In genomic region chr3:108963278-108963677, GRCm38 (mm10) we compare ENCODE assay signal across 20 mouse cellular contexts. TPM values are rescaled to one million over a fixed set of nuclear protein-coding genes. Genes with fewer than 3 reads are reported as not detected.
"Had no signal": no experiment of that assay in that cellular context is flagged by ENCODE, and none has a peak within 500 bp of the region (broad histone marks: within the 10 kb centered on the region; RNA-seq: fewer than 3 reads in every experiment).

No protein-coding gene starts in this region.

- H3K27me3 ChIP-seq: liver, embryonic 13.5 days; liver, embryonic 15.5 days; lung, embryonic 15.5 days; midbrain, embryonic 12.5 days; neural tube, embryonic 12.5 days; stomach, embryonic 15.5 days had no signal

- H3K4me1 ChIP-seq: liver, embryonic 15.5 days had no signal

- H3K4me2 ChIP-seq: liver, embryonic 13.5 days; liver, embryonic 15.5 days; lung, embryonic 15.5 days; midbrain, embryonic 12.5 days; neural tube, embryonic 12.5 days; stomach, embryonic 15.5 days had no signal

- ATAC-seq: liver, postnatal 0 days; lung, postnatal 0 days had no signal

- H3K9ac ChIP-seq: liver, embryonic 13.5 days; liver, embryonic 15.5 days; liver, postnatal 0 days; lung, embryonic 15.5 days; midbrain, embryonic 12.5 days; neural tube, embryonic 12.5 days; stomach, embryonic 15.5 days had no signal

- H3K9me3 ChIP-seq: liver, embryonic 13.5 days; liver, embryonic 15.5 days; lung, embryonic 15.5 days; megakaryocyte, embryonic 14.5 days; midbrain, embryonic 12.5 days; neural tube, embryonic 12.5 days; stomach, embryonic 15.5 days had no signal

- H3K4me3 ChIP-seq: liver, embryonic 13.5 days; liver, embryonic 15.5 days; lung, embryonic 15.5 days; megakaryocyte, embryonic 14.5 days; midbrain, embryonic 12.5 days; neural tube, embryonic 12.5 days; stomach, embryonic 15.5 days had no signal

- H3K36me3 ChIP-seq: liver, embryonic 13.5 days; liver, embryonic 15.5 days; lung, embryonic 15.5 days; midbrain, embryonic 12.5 days; neural tube, embryonic 12.5 days; stomach, embryonic 15.5 days had no signal

- H3K27ac ChIP-seq: liver, embryonic 13.5 days; liver, embryonic 15.5 days; lung, embryonic 15.5 days; macrophage; midbrain, embryonic 12.5 days; neural tube, embryonic 12.5 days; stomach, embryonic 15.5 days; stomach, postnatal 0 days had no signal

- DNase-seq: liver, embryonic 13.5 days; liver, postnatal 0 days; lung, adult 2 months; lung, postnatal 14 days; lung, postnatal 36 days; midbrain, embryonic 14.5 days; right cerebral cortex, postnatal 14 days had no signal

RNA-seq across cellular contexts. Expression of gene Gm9857, which starts 23.0 kb away (rescaled TPM):
- polyA plus RNA-seq: liver, embryonic 13.5 days; liver, embryonic 15.5 days; liver, postnatal 0 days; lung, adult 2 months; lung, embryonic 15.5 days; lung, postnatal 0 days; macrophage; midbrain, embryonic 12.5 days; midbrain, embryonic 14.5 days; midbrain, postnatal 0 days; neural tube, embryonic 12.5 days; neural tube, embryonic 14.5 days; spleen, adult 2 months; stomach, postnatal 0 days; urinary bladder, adult 2 months had no signal

RNA-seq across cellular contexts. Expression of gene Henmt1, which starts 23.6 kb away (rescaled TPM):
- polyA plus RNA-seq: liver, embryonic 15.5 days; liver, postnatal 0 days; macrophage had no signal
